Mouse (Mus musculus): ENCODE measurements around the gene Ms4a5.

DNA sequence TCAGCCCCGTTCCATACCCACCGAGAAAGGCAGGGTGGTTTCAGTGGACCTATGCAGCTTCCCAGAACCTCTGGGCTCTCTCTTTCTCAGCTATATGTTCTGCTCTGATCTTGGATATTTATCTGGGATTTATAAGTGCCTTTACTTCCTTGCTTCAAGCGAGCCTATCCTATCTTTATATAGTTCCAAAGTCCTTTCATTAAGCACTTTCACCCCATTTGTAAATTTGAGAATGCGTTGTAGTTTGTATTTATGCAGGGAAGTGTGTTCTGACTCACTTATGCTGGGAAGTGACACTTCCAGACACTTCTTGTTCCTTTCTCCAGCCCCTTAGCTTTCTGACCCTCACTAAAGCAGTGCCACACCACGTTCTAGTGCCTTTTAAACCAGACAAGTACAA, 51.3 kb downstream of the Ms4a5 start, which contains the start of gene Ms4a12:
- no peak for TF ChIP-seq POLR2A (IDR thresholded peaks at IDR 0.05; ENCODE audit: insufficient read depth, low read length)
- TF ChIP-seq CTCF (IDR thresholded peaks at IDR 0.05; ENCODE audit: low read depth, low read length), result no peak
- TF ChIP-seq EP300 (IDR thresholded peaks at IDR 0.05; ENCODE audit: insufficient read depth, low read depth, low read length), result no peak
